Mouse (Mus musculus): Measurements from ENCODE around the gene Gpi1. TPM values are rescaled to one million over a fixed set of nuclear protein-coding genes. Genes with fewer than 3 reads are reported as not detected.

Gpi1 gene
- polyA plus RNA-seq, 1 experiment from 2014 or later, result 291 TPM

DNA sequence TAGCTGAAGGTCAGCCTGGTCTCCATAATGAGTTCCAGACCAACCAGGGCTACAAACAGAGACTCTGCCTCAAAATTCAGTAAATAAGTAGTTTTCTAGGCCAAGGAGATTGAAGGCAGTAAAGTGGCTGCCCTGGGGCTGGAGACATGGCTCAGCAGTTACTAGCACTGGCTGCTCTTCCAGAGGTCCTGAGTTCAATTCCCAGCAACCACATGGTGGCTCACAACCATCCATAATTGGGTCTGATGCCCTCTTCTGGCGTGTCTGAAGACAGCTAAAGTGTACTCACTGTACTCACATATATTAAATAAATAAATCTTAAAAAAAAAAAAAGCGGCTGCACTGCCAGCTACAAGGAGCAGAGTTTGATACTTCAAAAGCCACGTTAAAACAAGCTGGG lies 64.1 kb downstream of the Gpi1 start:
- H3K27me3 ChIP-seq (ENCODE audit: low read depth, poor library complexity, severe bottlenecking), result no peaks in the 10 kb centered on the region
- peaks cover 54% of the 10 kb centered on the region for H3K36me3 ChIP-seq
- no peaks in the 10 kb centered on the region for H3K9me3 ChIP-seq (replicated peaks)
- no peak for DNase-seq (ENCODE audit: low spot score)
- peaks cover 11% of the 10 kb centered on the region; the same call in 1 of the 2 replicates for H3K4me1 ChIP-seq
- H3K4me3 ChIP-seq, result no peak overlapping the region
- no peak overlapping the region for H3K27ac ChIP-seq
- 87% methylated on average over 3 of the region's 3 CpGs for WGBS

DNA sequence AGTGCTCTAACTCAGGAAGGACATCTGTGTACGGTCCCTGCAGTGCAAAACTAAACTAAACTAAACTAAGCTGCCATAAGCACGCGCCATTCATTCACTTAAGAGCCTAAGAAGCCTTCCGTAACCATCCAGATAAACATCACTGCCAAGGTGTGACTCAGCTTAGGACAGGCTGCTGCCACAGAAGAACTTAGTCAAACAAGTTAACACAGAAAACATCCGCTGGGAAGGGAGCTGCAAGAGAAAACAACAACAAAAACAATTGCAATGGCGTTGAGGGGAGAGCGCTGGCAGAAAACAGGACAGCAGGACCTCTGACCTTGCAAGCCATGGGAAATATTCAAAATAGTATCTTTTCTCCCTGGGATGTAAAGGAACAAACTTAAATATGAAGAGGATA lies 65.5 kb downstream of the Gpi1 start:
- Histone ChIP-seq H3K27me3 (ENCODE audit: low read depth, poor library complexity, severe bottlenecking) (no peaks in the 10 kb centered on the region), H3K9me3 (replicated peaks) (no peaks in the 10 kb centered on the region), H3K36me3 (peaks cover 66% of the 10 kb centered on the region), H3K4me1 (peaks cover 11% of the 10 kb centered on the region; the same call in 1 of the 2 replicates), H3K27ac (no peak overlapping the region), H3K4me3 (no peak overlapping the region)
- WGBS, result 94% methylated on average over 7 of the region's 7 CpGs
- DNase-seq (ENCODE audit: low spot score), result no peak

GRCm38 (mm10) chr7:34159167-34159566 lies 71.0 kb downstream of the Gpi1 start:
- Histone ChIP-seq H3K27me3 (ENCODE audit: low read depth, poor library complexity, severe bottlenecking) (no peaks in the 10 kb centered on the region), H3K4me3 (no peak overlapping the region), H3K27ac (no peak overlapping the region), H3K36me3 (peaks cover 94% of the 10 kb centered on the region), H3K4me1 (no peaks in the 10 kb centered on the region), H3K9me3 (replicated peaks) (no peaks in the 10 kb centered on the region)
- DNase-seq (ENCODE audit: low spot score), result no peak
- WGBS, result 90% methylated on average over 3 of the region's 3 CpGs

- Histone ChIP-seq H3K9me3 (replicated peaks) (no peaks in the 10 kb centered on the region), H3K4me3 (no peak overlapping the region), H3K27ac (no peak overlapping the region), H3K36me3 (peaks cover 96% of the 10 kb centered on the region), H3K27me3 (ENCODE audit: low read depth, poor library complexity, severe bottlenecking) (no peaks in the 10 kb centered on the region), H3K4me1 (no peaks in the 10 kb centered on the region)
- no peak for DNase-seq (ENCODE audit: low spot score)
- WGBS, result 94% methylated on average over 3 of the region's 3 CpGs
These were observed 72.1 kb downstream of the Gpi1 start for GRCm38 (mm10) chr7:34157994-34158393.

Other genes starting within 250 kb of the Gpi1 start
- not detected in 2 replicates for gene Scgb2b27, start 216.4 kb downstream of the Gpi1 start, polyA plus RNA-seq (2016; fragmentation: Nextera tagmentation; extraction: Ambion mirVana)
- gene Scgb1b27, start 208.9 kb downstream of the Gpi1 start, polyA plus RNA-seq (2016; fragmentation: Nextera tagmentation; extraction: Ambion mirVana), result not detected in 2 replicates
- not detected in 2 replicates for gene Scgb1b30, start 134.9 kb downstream of the Gpi1 start, polyA plus RNA-seq (2016; fragmentation: Nextera tagmentation; extraction: Ambion mirVana)
- gene Wtip, start 97.1 kb downstream of the Gpi1 start, polyA plus RNA-seq (2016; fragmentation: Nextera tagmentation; extraction: Ambion mirVana), result 6.3 and 7.2 TPM in 2 replicates
- 297 and 310 TPM in 2 replicates for gene Uba2, start 60.7 kb downstream of the Gpi1 start, polyA plus RNA-seq (2016; fragmentation: Nextera tagmentation; extraction: Ambion mirVana)
- gene Pdcd2l, start 33.7 kb downstream of the Gpi1 start, polyA plus RNA-seq (2016; fragmentation: Nextera tagmentation; extraction: Ambion mirVana), result 75.4 and 88.1 TPM in 2 replicates
- 0.38 TPM in 1 of 2 replicates, not detected in the other for gene Gm6096, start 20.7 kb upstream of the Gpi1 start, polyA plus RNA-seq (2016; fragmentation: Nextera tagmentation; extraction: Ambion mirVana)
- 22.8 and 27.2 TPM in 2 replicates for gene 4931406P16Rik, start 83.2 kb upstream of the Gpi1 start, polyA plus RNA-seq (2016; fragmentation: Nextera tagmentation; extraction: Ambion mirVana)
- 91.6 and 96.3 TPM in 2 replicates for gene Lsm14a, start 163.0 kb upstream of the Gpi1 start, polyA plus RNA-seq (2016; fragmentation: Nextera tagmentation; extraction: Ambion mirVana)

All from limb, embryonic 10.5 days (tissue).